Mouse (Mus musculus): ENCODE results near the gene Olfr584. TPM values are rescaled to one million over a fixed set of nuclear protein-coding genes. Genes with fewer than 3 reads are reported as not detected.

Olfr584 gene
- not detected in 2 replicates for polyA plus RNA-seq (2012; rRNA removed)

- TF ChIP-seq CTCF (IDR thresholded peaks at IDR 0.05; ENCODE audit: extremely low read depth, insufficient read depth, insufficient read length, insufficient replicate concordance): no peak
- no peak for TF ChIP-seq POLR2A (IDR thresholded peaks at IDR 0.05; ENCODE audit: low read depth, low read length)
- Histone ChIP-seq H3K4me3 (ENCODE audit: extremely low read depth, insufficient read depth, insufficient read length) (no peak within 1 kb of the TSS), H3K36me3 (ENCODE audit: control insufficient read depth, insufficient read depth, low read length) (no peaks in the 10 kb centered on the region), H3K4me1 (ENCODE audit: control insufficient read depth, insufficient read depth, insufficient read length) (no peaks in the 10 kb centered on the region), H3K27ac (ENCODE audit: insufficient read depth, low read length) (no peak within 1 kb of the TSS), H3K27me3 (ENCODE audit: control insufficient read depth, insufficient read depth, low read length) (no peaks in the 10 kb centered on the region)
- WGBS: 78% methylated on average over 1 of the region's 1 CpGs
- no peak for DNase-seq (ENCODE audit: low read depth in 1 of 2, low spot score in 2 of 2)
These were observed at the start of gene Olfr584 for GRCm38 (mm10) chr7:103081585-103081984. Gene Olfr584, plus strand, starts transcription at chr7:103081885.

GRCm38 (mm10) chr7:103037724-103038123, 44.0 kb upstream of the Olfr584 start, which contains the start of gene Olfr582:
Gene Olfr582, plus strand, starts transcription at chr7:103038024.
- H3K27ac ChIP-seq (ENCODE audit: insufficient read depth, low read length): no peak within 1 kb of the TSS
- H3K4me1 ChIP-seq (ENCODE audit: control insufficient read depth, insufficient read depth, insufficient read length): no peaks in the 10 kb centered on the region
- no peaks in the 10 kb centered on the region for H3K36me3 ChIP-seq (ENCODE audit: control insufficient read depth, insufficient read depth, low read length)
- H3K4me3 ChIP-seq (ENCODE audit: extremely low read depth, insufficient read depth, insufficient read length): no peak within 1 kb of the TSS
- DNase-seq (ENCODE audit: low read depth in 1 of 2, low spot score in 2 of 2): no peak
- TF ChIP-seq CTCF (IDR thresholded peaks at IDR 0.05; ENCODE audit: extremely low read depth, insufficient read depth, insufficient read length, insufficient replicate concordance): no peak
- no peak for TF ChIP-seq POLR2A (IDR thresholded peaks at IDR 0.05; ENCODE audit: low read depth, low read length)
- no peaks in the 10 kb centered on the region for H3K27me3 ChIP-seq (ENCODE audit: control insufficient read depth, insufficient read depth, low read length)

DNA sequence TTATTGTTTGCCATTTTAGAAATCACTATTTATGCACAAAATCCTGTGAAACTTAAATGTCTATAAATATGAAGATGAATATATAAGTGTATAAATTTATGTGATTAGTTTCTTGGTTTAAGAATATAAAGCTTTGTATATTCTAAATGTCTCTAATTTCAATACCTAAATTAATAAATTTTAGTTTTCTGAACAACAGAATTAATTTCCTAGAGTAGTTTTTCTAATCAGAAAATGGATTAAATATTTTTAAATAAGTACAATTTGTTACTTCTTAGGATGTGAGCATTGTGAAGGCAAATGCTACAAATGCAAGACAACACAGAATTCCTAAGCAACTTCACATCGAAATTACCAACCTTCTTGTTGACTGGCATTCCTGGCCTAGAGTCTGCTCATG, 30.7 kb upstream of the Olfr584 start, which contains the start of gene Olfr583:
TSS of gene Olfr583 (plus strand) at position 301 of the 400 bp plus-strand sequence.
- Histone ChIP-seq H3K4me1 (ENCODE audit: control insufficient read depth, insufficient read depth, insufficient read length) (no peaks in the 10 kb centered on the region), H3K27me3 (ENCODE audit: control insufficient read depth, insufficient read depth, low read length) (no peaks in the 10 kb centered on the region), H3K4me3 (ENCODE audit: extremely low read depth, insufficient read depth, insufficient read length) (no peak within 1 kb of the TSS), H3K36me3 (ENCODE audit: control insufficient read depth, insufficient read depth, low read length) (no peaks in the 10 kb centered on the region), H3K27ac (ENCODE audit: insufficient read depth, low read length) (no peak within 1 kb of the TSS)
- WGBS: 94% methylated on average over 1 of the region's 1 CpGs
- TF ChIP-seq POLR2A (IDR thresholded peaks at IDR 0.05; ENCODE audit: low read depth, low read length) (no peak), CTCF (IDR thresholded peaks at IDR 0.05; ENCODE audit: extremely low read depth, insufficient read depth, insufficient read length, insufficient replicate concordance) (no peak)
- DNase-seq (ENCODE audit: low read depth in 1 of 2, low spot score in 2 of 2): no peak

DNA sequence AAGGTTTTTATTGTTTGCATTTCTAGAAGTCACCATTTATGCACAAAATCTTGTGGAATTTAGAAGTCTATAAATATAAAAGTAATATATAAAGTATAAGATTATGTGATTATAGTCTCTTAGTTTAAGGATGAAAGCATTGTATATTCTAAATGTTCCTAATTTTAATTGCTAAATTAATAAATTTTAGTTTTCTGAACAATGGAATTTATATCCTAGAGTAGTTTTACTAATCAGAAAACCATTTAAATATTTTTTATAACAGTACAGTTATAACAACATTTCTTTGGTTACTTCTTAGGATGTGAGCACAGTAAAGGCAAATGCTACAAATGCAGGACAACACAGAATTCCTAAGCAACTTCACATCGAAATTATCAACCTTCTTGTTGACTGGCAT, 15.7 kb downstream of the Olfr584 start, which contains the start of gene Olfr585:
TSS of gene Olfr585 (plus strand) at position 301 of the 400 bp plus-strand sequence.
- H3K36me3 ChIP-seq (ENCODE audit: control insufficient read depth, insufficient read depth, low read length): no peaks in the 10 kb centered on the region
- TF ChIP-seq POLR2A (IDR thresholded peaks at IDR 0.05; ENCODE audit: low read depth, low read length): no peak
- no peak for TF ChIP-seq CTCF (IDR thresholded peaks at IDR 0.05; ENCODE audit: extremely low read depth, insufficient read depth, insufficient read length, insufficient replicate concordance)
- no peaks in the 10 kb centered on the region for H3K4me1 ChIP-seq (ENCODE audit: control insufficient read depth, insufficient read depth, insufficient read length)
- no peak within 1 kb of the TSS for H3K4me3 ChIP-seq (ENCODE audit: extremely low read depth, insufficient read depth, insufficient read length)
- no peak for DNase-seq (ENCODE audit: low read depth in 1 of 2, low spot score in 2 of 2)
- no peaks in the 10 kb centered on the region for H3K27me3 ChIP-seq (ENCODE audit: control insufficient read depth, insufficient read depth, low read length)
- WGBS: 90% methylated on average over 1 of the region's 1 CpGs
- no peak within 1 kb of the TSS for H3K27ac ChIP-seq (ENCODE audit: insufficient read depth, low read length)

DNA sequence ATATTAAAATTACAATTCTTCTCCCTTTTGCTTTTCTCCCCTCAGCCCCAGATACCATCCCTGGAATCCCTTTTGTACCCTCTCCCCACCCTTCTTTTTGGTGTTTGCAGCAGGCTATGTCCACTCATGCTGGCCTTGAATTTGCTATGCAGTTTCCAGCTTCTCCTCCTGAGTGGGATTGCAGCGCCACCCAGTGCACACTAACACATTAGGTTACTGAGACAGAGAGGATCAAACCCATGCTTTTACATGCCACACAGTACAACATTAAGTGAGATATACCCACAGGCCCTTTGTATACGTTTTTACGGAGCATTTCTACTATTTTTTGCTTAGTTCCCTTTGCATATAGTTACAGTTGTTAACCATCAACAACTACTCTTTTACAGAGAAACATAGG, 37.7 kb downstream of the Olfr584 start:
- Histone ChIP-seq H3K27ac (ENCODE audit: insufficient read depth, low read length) (no peak overlapping the region), H3K4me1 (ENCODE audit: control insufficient read depth, insufficient read depth, insufficient read length) (no peaks in the 10 kb centered on the region), H3K4me3 (ENCODE audit: extremely low read depth, insufficient read depth, insufficient read length) (no peak overlapping the region), H3K27me3 (ENCODE audit: control insufficient read depth, insufficient read depth, low read length) (no peaks in the 10 kb centered on the region), H3K36me3 (ENCODE audit: control insufficient read depth, insufficient read depth, low read length) (no peaks in the 10 kb centered on the region)
- TF ChIP-seq CTCF (IDR thresholded peaks at IDR 0.05; ENCODE audit: extremely low read depth, insufficient read depth, insufficient read length, insufficient replicate concordance) (no peak), POLR2A (IDR thresholded peaks at IDR 0.05; ENCODE audit: low read depth, low read length) (no peak)
- no peak for DNase-seq (ENCODE audit: low read depth in 1 of 2, low spot score in 2 of 2)
- 64% methylated on average over 3 of the region's 3 CpGs for WGBS

GRCm38 (mm10) chr7:103125538-103125937, 43.9 kb downstream of the Olfr584 start, which contains the start of gene Olfr586:
Gene Olfr586, minus strand, starts transcription at chr7:103125638.
- 88% methylated on average over 3 of the region's 3 CpGs for WGBS
- TF ChIP-seq POLR2A (IDR thresholded peaks at IDR 0.05; ENCODE audit: low read depth, low read length) (no peak), CTCF (IDR thresholded peaks at IDR 0.05; ENCODE audit: extremely low read depth, insufficient read depth, insufficient read length, insufficient replicate concordance) (no peak)
- Histone ChIP-seq H3K27ac (ENCODE audit: insufficient read depth, low read length) (no peak within 1 kb of the TSS), H3K4me3 (ENCODE audit: extremely low read depth, insufficient read depth, insufficient read length) (no peak within 1 kb of the TSS), H3K4me1 (ENCODE audit: control insufficient read depth, insufficient read depth, insufficient read length) (no peaks in the 10 kb centered on the region), H3K27me3 (ENCODE audit: control insufficient read depth, insufficient read depth, low read length) (no peaks in the 10 kb centered on the region), H3K36me3 (ENCODE audit: control insufficient read depth, insufficient read depth, low read length) (no peaks in the 10 kb centered on the region)
- no peak for DNase-seq (ENCODE audit: low read depth in 1 of 2, low spot score in 2 of 2)

Other genes with a start within 250 kb of the Olfr584 start
- not detected in 2 replicates for gene Olfr566, start 223.1 kb upstream of the Olfr584 start, polyA plus RNA-seq (2012; rRNA removed)
- not detected in 2 replicates for gene Olfr568, start 204.8 kb upstream of the Olfr584 start, polyA plus RNA-seq (2012; rRNA removed)
- gene Olfr569, start 191.0 kb upstream of the Olfr584 start, polyA plus RNA-seq (2012; rRNA removed): not detected in 2 replicates
- gene Olfr570, start 187.3 kb upstream of the Olfr584 start, polyA plus RNA-seq (2012; rRNA removed): not detected in 2 replicates
- not detected in 2 replicates for gene Olfr571, start 164.3 kb upstream of the Olfr584 start, polyA plus RNA-seq (2012; rRNA removed)
- not detected in 2 replicates for gene Olfr572, start 157.5 kb upstream of the Olfr584 start, polyA plus RNA-seq (2012; rRNA removed)
- gene Olfr573-ps1, start 139.3 kb upstream of the Olfr584 start, polyA plus RNA-seq (2012; rRNA removed): not detected in 2 replicates
- gene Olfr574, start 133.4 kb upstream of the Olfr584 start, polyA plus RNA-seq (2012; rRNA removed): not detected in 2 replicates
- gene Olfr575, start 123.1 kb upstream of the Olfr584 start, polyA plus RNA-seq (2012; rRNA removed): not detected in 2 replicates
- gene Olfr576, start 119.2 kb upstream of the Olfr584 start, polyA plus RNA-seq (2012; rRNA removed): not detected in 2 replicates
- not detected in 2 replicates for gene Olfr577, start 105.9 kb upstream of the Olfr584 start, polyA plus RNA-seq (2012; rRNA removed)
- not detected in 2 replicates for gene Olfr578, start 92.6 kb upstream of the Olfr584 start, polyA plus RNA-seq (2012; rRNA removed)
- not detected in 2 replicates for gene Olfr582, start 43.9 kb upstream of the Olfr584 start, polyA plus RNA-seq (2012; rRNA removed)
- not detected in 2 replicates for gene Olfr583, start 30.6 kb upstream of the Olfr584 start, polyA plus RNA-seq (2012; rRNA removed)
- not detected in 2 replicates for gene Olfr585, start 15.8 kb downstream of the Olfr584 start, polyA plus RNA-seq (2012; rRNA removed)
- not detected in 2 replicates for gene Olfr586, start 43.8 kb downstream of the Olfr584 start, polyA plus RNA-seq (2012; rRNA removed)
- gene Olfr588-ps1, start 59.0 kb downstream of the Olfr584 start, polyA plus RNA-seq (2012; rRNA removed): not detected in 2 replicates
- gene Olfr589, start 74.5 kb downstream of the Olfr584 start, polyA plus RNA-seq (2012; rRNA removed): not detected in 2 replicates
- gene Olfr591, start 96.5 kb downstream of the Olfr584 start, polyA plus RNA-seq (2012; rRNA removed): not detected in 2 replicates
- not detected in 2 replicates for gene Olfr592, start 102.9 kb downstream of the Olfr584 start, polyA plus RNA-seq (2012; rRNA removed)
- not detected in 2 replicates for gene Olfr593, start 130.0 kb downstream of the Olfr584 start, polyA plus RNA-seq (2012; rRNA removed)
- not detected in 2 replicates for gene Olfr594, start 135.1 kb downstream of the Olfr584 start, polyA plus RNA-seq (2012; rRNA removed)
- not detected in 2 replicates for gene Usp17ld, start 170.6 kb downstream of the Olfr584 start, polyA plus RNA-seq (2012; rRNA removed)
- gene Olfr596, start 223.8 kb downstream of the Olfr584 start, polyA plus RNA-seq (2012; rRNA removed): not detected in 2 replicates
- gene Olfr597, start 234.4 kb downstream of the Olfr584 start, polyA plus RNA-seq (2012; rRNA removed): not detected in 2 replicates
- gene Olfr598, start 241.7 kb downstream of the Olfr584 start, polyA plus RNA-seq (2012; rRNA removed): not detected in 2 replicates

All from spleen, adult 2 months (tissue).